Mouse (Mus musculus): ENCODE data around the gene Rbfox1.

Gene Rbfox1

DNA sequence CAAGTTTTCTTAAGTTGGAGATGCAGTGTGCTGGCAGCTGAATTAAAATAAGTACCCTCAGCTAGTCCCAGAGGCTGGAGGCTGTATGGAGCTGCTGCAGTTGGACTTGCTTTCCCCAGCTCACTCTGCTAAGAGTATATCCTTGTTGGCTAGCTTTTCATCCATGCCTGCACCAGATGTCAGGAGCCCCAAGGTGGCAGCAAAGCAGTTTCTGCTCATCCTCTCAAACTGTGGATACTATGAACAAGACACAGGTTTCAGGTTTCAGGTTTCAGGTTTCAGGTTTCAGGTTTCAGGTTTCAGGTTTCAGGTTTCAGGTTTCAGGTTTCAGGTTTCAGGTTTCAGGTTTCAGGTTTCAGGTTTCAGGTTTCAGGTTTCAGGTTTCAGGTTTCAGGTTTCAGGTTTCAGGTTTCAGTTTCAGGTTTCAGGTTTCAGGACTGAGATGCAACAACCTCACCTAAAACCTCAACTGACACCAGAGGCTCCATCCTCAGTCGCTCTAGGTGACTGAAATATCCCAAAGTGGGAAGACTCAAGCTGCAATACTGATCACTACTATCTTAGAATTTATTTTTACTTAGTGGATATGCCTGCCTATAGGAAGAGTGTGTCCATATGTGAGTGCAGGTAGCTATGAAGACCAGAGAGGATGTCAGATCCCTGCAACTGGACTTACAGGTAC, 801.1 kb downstream of the Rbfox1 start:
- peak in 1 of 2 experiments; percentile 29 for DNase-seq (ENCODE audit: low spot score in 2 of 2)

DNA sequence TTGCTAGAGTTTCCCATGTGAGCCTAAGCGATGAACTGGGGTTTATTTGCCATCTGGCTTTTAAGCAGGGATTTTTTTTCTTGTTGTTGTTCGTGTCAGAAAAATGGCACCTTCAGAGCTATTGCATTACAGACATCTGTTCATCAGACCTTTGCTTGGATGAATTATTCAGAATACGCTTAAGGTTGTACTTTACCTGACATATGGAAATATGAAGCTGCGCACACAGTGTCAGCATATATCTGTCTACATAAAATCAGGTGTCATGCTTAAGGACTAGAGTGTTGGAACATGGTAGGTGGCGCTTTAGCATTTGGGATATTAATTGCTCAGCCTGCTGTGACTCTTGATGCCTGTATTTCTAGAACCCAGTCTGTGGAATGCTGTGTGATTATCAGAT, 819.7 kb downstream of the Rbfox1 start:
- no peak for DNase-seq (ENCODE audit: low spot score in 2 of 2)

DNA sequence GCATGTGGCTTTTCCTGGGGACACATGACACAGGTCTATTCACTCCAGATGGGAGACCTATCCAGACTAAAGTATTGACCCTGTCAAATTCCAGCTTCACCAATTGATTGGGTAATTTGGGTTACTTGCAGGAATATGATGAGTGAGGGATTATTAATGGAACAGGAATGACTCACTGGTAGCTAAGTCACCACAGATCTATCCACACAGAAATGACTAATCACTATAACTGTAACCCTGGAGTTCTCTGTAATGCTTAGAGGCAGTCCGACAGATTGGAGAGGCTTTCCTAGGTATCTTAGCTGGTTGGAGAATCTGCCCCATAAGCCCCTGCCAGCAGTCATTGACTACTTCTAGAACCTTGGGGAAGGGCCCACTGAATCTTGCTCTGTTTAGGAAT, 827.2 kb downstream of the Rbfox1 start:
- no peak for DNase-seq (ENCODE audit: low spot score in 2 of 2)

DNA sequence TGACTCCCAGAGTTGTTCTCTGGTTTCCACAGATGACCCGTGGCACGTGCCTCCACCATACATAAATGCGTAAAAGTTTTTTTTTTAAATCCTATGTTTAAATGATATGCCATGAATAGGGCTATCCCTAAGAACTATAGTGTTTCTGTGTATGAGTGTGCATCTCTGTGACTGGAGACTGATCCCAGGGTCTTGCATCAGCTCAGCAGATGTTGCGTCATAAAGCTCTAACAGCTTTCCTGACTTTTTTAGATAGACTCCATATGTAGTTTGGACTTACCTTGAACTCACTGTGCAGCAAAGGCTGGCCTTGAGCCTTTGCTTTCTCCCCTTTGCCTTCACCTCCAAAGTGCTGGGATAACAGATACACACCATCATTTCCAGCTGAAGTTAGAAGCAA, 830.1 kb downstream of the Rbfox1 start:
- DNase-seq (ENCODE audit: low spot score in 2 of 2): no peak

DNA sequence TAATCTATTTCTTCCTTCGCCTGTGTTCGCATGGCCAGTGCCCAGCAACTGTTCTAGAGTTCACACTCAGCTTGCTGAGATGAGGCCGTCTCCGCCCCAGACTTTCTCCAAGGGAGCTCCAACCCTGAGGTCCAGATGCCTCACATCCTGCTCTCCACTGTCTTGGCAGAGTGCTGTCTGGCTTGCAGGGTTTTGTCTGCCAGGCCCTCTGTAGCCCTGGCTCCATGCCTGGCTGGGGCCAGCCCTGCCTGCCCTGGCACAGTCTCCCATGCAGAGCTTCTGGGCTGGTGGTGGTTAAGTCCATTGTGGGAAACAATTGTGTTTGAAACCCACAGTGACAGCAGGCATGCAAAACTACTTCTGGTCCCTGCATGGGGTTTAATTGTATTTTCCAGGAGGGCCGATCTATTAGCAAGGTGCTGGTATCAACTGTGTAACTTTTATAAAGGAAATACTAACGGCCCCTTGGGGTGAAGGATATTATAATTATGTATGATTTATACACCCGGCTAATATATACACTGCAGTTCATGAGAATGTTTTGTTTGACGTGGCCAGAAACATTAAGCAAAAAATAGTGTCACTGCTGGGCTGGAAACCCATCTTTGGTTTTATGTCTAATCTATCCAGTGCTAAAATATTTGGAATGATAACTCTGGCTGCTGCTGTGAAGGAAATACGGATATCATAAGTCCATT, 831.2 kb downstream of the Rbfox1 start:
- DNase-seq (ENCODE audit: low spot score in 2 of 2): peak; percentile 64 to 70

DNA sequence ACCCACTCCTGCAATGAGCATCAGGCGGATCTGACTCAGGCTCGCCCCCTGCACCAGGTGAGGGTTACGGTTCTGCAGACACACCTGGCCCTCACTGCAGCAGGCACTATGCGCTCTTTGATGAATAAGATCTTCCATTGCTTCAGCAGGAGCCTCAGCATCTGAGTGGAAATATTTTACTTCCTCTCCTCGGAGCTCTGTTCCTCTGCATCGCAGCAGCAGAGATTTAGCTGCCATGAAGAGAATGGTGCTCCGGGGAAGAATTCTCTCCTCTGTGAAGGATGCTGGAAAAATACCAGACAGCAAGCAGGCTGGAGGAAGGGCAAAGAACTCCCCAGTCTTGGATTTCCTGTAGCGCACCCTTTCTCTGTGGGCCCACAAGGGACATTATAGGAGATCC, 833.9 kb downstream of the Rbfox1 start:
- DNase-seq (ENCODE audit: low spot score in 2 of 2): no peak

DNA sequence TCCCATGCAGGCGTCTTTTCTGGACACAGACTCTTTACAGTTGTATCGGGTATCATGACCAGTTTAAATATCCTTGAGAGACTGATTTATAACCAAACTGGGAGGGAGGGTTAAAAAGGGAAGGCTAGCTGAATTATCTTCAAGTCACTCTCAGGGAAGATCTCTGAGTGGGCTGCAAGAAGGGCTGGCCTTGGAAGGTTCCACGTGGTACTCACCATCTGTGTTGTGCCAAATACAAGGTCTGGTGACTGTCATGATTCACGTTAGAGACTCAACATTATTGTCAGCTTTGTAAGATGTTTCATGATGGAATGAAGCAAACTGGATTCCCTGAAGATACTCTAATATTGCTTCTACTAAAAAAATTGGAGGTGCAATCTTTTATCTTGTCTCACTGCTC, 847.5 kb downstream of the Rbfox1 start:
- DNase-seq (ENCODE audit: low spot score in 2 of 2): no peak

DNA sequence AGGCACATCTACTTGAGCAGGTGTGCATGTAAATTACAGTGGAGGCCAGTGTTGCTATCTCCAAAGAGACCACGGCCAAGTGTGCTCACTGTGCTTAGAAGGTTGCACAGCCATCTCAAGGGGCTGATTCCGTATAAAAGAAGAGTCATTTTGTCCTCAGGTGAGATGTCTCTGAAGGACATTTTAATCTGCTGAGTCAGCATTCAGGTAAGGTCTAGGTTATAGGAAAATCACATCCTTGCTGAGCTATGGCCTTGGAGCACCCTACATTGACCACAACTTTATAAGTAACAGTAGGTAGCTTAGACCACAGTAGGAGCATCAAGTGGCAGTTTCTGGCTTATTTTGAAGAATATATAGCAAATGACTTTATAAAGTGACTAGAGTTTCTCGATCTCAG, 848.3 kb downstream of the Rbfox1 start:
- no peak for DNase-seq (ENCODE audit: low spot score in 2 of 2)

DNA sequence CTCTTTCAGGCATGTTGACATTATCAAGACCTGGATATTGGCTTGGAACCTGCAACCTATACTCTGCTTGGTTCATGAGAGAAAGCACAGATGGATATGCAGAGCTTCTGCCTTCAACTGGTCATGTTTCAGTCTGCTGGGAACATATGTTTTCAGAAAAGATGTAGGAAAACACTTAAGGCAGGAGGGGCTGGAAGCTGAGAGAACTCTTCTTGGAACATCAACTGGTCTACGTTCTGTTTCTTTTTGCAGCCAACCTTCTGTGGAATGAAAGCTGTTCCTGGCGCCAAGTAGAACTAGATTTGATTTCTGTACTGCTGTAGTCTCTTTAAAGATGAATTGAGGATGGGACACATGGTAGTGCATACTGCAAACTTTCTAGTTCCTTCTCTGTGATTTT, 851.4 kb downstream of the Rbfox1 start:
- DNase-seq (ENCODE audit: low spot score in 2 of 2): peak; percentile 47 to 78

DNA sequence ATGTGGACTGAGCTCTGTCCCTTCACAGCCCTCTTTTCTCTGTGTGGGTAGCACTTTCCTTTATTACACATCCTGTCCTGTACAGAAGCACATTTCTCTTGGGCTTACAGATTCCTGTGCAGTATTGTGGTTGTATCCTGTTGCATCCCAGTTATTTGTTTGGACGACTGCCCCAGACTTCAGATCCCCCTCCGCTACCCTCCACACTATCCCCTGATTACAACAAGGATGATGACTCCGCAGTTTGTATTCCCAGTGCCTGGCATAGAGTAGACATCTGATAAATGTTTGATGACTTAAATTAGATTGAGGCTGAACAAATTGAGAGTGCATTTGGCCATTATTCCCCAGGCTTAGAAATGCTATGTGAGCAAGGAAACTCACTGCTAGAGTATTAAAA, 851.8 kb downstream of the Rbfox1 start:
- DNase-seq (ENCODE audit: low spot score in 2 of 2): no peak

DNA sequence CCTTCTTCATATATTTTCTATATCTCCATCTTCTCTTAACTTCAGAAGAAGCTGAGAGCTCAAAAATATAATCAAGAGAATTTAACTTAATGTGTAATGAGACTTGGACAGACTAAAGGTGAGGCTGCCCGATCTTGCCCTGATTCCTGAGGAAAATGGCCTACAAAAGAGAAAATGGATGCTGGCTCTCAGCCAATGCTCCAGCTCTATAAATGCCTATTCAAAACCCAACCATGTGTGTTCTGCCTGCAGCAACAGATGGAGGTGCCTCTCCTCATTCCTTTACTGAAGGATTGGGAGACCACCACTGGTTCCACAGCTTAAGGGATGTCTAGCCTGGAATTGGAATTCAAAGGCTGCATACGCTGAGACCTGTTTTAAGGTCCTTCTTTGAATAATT, 861.0 kb downstream of the Rbfox1 start:
- peak; percentile 57 to 68 for DNase-seq (ENCODE audit: low spot score in 2 of 2)

DNA sequence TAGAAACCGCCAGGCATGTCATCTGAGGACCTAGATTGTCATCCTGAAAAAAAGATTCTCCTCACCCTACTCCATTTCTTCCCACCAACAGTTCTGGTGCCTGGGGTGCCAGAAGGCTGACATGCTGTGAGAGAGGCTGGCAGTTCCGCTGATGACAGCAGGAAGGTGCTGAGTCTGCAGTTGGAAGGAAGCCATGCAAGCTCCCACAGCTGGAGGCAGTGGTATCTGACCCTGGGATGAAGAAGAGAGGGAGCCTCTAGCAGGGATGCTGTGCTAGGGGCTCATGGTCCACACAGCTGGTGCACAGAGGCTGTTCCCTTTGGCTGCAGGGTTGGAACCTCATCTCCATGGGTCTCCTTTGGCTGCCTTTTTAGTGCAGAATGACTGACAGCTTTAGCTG, 865.3 kb downstream of the Rbfox1 start:
- peak; percentile 45 to 50 for DNase-seq (ENCODE audit: low spot score in 2 of 2)

DNA sequence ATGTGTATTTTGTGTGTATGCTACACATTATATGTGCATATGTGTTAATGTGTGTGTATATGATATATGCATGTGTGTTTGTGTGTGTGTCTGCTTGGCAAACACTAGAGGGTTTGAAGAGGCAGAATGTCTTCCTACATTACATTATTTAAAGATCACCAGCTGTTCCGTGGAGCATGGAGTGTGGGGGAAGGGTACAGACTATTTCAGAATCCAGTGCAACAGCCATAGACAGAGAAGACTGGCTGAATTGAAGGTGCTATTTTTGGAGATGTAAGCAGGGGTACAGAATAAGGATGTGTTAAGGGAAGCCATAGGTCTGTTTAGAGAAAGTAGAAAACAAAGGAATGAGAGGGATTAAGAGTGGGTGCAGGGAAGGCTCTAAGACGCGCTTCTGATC, 869.7 kb downstream of the Rbfox1 start:
- peak; percentile 56 to 81 for DNase-seq (ENCODE audit: low spot score in 2 of 2)

DNA sequence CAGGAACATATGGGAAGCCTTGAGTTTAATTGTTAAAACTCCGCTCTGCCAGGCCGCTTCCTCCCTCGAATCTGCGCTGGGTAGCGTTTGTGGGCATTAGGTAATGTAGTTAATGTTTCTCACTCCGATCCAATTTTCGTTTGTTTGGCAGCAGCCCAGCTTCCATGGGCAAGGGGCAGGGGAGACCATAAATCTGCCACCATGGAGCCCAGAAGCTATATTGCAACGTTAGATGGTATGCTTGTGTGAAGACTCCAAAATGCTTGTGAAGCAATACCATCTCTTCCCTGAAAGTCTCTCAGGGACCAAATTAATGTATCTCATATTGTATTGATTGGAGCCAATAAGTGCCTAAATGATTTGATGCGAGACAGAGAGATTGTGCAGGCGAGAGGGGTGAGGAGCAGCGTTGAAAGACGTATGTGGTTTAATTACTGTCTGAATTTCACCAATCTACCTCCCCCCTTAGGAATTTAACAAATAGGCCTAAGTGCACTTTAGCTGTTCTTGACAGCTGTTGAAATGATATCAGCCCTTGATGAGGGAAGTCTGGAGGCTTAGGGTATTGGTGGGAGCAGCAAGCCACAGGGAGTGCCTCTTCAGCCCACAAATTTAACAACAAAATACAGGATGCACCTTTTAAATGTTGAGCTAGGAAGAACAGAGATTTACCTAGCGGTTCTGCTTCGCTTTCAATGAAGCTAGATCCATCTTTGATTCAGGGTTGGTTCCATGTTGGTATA, 884.5 kb downstream of the Rbfox1 start:
- DNase-seq (ENCODE audit: low spot score in 2 of 2): no peak

DNA sequence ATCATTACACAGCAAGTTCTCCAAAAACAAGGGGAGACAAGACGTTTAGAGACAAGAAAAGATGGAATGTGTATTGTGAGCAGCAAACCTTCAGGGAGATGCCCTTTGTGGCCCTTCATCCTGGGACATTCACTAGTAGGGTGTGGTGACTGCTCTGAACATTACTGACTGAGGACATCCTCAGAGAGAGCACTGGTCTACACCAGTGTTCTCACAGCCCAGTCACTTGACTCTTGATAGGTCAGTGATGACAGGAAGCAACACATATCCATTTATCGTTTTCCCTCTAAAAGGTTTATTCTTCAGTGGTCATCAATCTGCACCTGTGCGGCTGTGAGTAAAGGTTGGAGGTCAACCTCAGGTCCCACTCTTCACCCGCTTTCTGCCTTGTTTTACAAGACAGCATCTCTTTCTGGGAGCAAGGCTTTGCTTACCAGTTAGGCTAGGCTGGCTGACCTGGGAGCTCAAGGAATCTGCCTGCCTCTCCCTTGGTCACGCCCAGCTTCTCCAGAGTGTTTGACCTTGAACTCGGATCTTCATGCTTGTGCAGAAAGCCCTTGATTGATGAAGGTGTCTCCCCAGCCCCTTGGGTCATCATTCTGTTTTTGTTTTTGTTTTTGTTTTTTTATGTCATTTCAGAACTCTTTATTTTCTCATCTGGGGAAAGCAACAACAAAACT, 892.5 kb downstream of the Rbfox1 start:
- DNase-seq (ENCODE audit: low spot score in 2 of 2): no peak

DNA sequence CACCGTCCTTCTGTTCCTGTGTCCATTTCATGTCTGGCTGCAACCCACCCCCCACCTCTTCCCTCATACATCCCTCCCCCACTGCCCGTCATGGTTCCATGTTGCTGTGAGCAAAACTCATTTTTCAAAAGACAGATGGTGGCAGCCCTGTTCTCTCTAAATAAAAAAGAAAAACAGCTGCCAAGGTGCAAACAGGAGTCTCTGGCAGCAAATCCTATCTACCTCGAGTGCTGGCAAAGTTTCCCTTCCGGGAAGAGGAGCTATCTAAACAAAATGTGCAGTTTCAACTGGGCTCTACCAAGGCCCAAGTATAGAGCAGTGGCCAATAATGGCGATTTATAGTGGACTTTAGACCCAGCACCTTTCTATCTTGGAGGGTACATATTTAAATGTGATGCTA, 899.0 kb downstream of the Rbfox1 start:
- no peak for DNase-seq (ENCODE audit: low spot score in 2 of 2)

DNA sequence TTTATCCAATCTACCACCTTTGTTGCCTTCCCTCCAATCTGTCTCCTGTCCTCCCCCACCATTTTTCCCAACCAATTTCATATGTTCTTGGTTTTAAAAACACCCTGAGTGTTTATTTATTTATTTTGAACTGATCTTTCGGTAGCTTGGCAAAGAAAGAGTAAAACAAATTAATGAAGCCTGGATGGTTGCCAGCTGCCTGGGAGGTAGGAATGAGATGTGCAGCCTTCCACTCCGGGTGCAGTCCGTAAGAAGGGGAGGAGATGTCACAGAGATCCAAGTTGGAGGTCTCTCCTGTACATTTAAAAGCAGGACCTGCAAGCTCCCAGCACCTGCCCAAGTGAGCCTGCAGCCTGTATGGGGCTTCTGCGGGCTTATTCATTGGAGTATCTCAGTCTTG, 899.9 kb downstream of the Rbfox1 start:
- peak in 1 of 2 experiments; percentile 27 for DNase-seq (ENCODE audit: low spot score in 2 of 2)

DNA sequence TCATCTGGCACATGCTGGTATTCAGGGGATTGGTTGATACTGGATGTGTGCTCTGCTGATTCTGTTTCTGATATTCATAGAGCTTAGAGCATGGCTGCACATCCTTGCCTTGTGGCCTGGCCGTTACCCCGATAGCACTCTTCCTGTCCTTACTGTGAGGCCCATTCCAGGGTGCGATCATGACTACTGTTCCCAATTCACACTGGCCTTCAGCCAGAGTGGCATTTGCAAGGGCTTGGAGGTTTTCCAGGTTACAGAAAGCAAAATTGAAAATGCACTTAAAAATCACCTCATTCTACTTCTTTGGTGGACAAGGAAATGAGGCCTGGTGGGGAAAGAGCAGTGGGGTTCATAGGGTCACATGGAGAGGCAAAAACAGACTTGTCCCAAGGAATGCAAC, 906.1 kb downstream of the Rbfox1 start:
- DNase-seq (ENCODE audit: low spot score in 2 of 2): no peak

DNA sequence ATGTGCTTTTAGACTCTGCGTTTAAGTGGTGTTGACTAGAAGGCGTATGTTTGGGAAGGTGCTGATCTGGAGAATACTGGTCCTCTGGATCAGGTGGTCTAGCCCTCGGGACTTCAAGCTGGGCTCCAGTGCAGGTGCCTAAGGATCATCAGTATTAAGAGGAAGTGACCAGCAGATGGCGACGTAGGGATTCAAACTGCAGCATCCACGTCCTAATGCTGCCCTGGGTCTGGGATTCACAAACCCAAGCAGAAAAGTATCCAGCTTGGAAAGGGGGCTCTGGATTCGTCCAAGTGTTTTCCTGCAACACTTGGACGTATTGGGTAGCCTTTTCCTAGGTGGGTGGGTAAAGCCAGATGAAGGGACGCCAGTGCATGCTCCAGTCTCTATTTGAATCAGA, 906.5 kb downstream of the Rbfox1 start:
- peak; percentile 70 to 75 for DNase-seq (ENCODE audit: low spot score in 2 of 2)

DNA sequence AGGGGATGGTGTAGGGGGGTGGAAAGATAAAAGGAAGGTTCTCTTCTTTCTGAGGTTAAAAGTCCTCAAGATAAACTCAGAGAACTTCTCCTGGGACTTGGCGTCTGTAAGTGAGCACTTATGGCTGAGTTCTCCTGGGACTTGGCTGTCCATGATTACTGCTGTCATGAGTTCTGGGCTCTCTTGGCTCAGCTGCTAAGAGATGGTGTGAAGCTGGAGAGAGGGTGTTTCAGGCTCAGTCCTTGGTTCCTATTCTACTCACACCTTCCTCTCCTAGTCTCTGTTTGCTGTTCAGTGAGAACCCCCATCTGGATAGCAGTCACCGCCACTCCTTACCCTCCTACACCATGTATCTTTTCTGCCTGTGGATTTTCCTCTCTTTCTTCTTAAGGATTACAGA, 921.1 kb downstream of the Rbfox1 start:
- DNase-seq (ENCODE audit: low spot score in 2 of 2): no peak

DNA sequence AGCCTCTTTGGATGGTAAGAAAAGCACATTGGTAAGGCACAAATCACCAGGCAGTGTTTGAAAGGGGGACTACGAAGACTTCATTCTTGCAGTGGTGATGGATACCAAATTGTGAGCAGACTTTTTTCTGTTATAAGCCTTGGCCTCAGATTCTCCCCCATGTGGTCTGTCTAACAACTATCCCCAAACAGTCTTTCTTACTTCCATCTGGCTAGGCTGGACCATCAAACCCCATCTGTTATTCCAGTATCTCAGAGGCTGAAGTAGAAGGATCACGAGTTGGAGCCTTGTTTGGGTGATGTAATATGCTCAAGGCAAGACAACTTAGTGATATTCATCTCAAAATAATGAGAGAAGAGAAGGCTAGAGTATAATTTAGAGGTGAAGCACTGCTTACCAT, 922.7 kb downstream of the Rbfox1 start:
- peak in 1 of 2 experiments; percentile 30 for DNase-seq (ENCODE audit: low spot score in 2 of 2)

DNA sequence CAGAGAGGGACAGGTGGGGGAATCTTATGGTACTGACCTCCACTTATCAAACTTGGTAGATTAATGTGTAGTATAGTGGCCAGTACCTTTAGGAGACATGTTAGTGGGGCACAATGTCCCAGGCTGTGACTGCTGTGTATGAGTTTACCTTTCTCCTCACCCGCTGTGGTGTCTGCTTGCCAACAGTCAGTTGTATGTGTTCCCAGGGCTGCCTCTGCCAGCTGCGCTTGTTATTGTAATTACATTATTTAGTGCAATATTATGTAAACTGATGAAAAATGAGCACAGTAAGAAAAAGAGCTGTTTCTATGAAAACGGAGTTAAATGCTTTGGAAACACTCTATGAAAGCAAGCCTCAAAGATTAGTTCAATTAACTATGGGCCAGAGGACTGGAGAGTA, 928.7 kb downstream of the Rbfox1 start:
- no peak for DNase-seq (ENCODE audit: low spot score in 2 of 2)

Data from right cerebral cortex, postnatal 10 days (tissue).